Mouse (Mus musculus): ENCODE results near the gene Adcy1.

GRCm38 (mm10) chr11:7047176-7047575, 16.1 kb upstream of the Adcy1 start:
- TF ChIP-seq CTCF (IDR thresholded peaks at IDR 0.05; ENCODE audit: borderline replicate concordance, control insufficient read depth, extremely low read depth, insufficient read depth, low read length, poor library complexity) (no peak), POLR2A (IDR thresholded peaks at IDR 0.05; ENCODE audit: control insufficient read depth, extremely low read depth, insufficient read depth, low read length, poor library complexity) (no peak)

Measured in thymus, adult 2 months (tissue).